Mouse (Mus musculus) liver, embryonic 16.5 days (tissue): ENCODE measurements at regions not wholly inside any gene's neighbourhood (a gene's known extent, or its start where the extent isn't known, plus 50 kb on each side); places are given as distances from the start of the nearest gene placed in this dataset.

Experiments
- ATAC-seq: fragments of 200-750 bp; cut with Nextera tagmentation; 2 replicates; pipeline ENCODE4 v1.8.0; 2017; ENCODE audit warnings: low read depth, mild to moderate bottlenecking, moderate number of reproducible peaks, moderate library complexity
- H3K27ac ChIP-seq: fragments of 300-500 bp; sonication (generic); 2 replicates; pipeline ENCODE4 v1.5.1; 2014; ENCODE audit warnings: mild to moderate bottlenecking, low read length
- H3K27me3 ChIP-seq: fragments of 300-500 bp; sonication (generic); 2 replicates; pipeline ENCODE4 v1.6.1; 2014; ENCODE audit warnings: low read depth, low read length, mixed read lengths; ENCODE audit not compliant: control insufficient read depth, insufficient read depth
- H3K36me3 ChIP-seq: fragments of 300-500 bp; sonication (generic); 2 replicates; pipeline ENCODE4 v1.6.1; 2014; ENCODE audit warnings: mild to moderate bottlenecking; ENCODE audit not compliant: control insufficient read depth, insufficient read depth
- H3K4me1 ChIP-seq: fragments of 300-500 bp; sonication (generic); 2 replicates; pipeline ENCODE4 v1.6.1; 2014; ENCODE audit warnings: low read depth, low read length, mixed read lengths; ENCODE audit not compliant: control insufficient read depth
- H3K4me2 ChIP-seq: fragments of 300-500 bp; sonication (generic); 2 replicates; pipeline ENCODE4 v1.6.1; 2014; ENCODE audit warnings: low read depth, low read length, mixed read lengths
- H3K4me3 ChIP-seq: fragments of 300-500 bp; sonication (generic); 2 replicates; pipeline ENCODE4 v1.5.1; 2014; ENCODE audit warnings: low read depth, mild to moderate bottlenecking, low read length
- H3K9ac ChIP-seq: fragments of 300-500 bp; sonication (generic); 2 replicates; pipeline ENCODE4 v1.6.1; 2014; ENCODE audit warnings: low read depth, low read length
- H3K9me3 ChIP-seq: fragments of 300-500 bp; sonication (generic); replicated peaks from 2 replicates; pipeline ENCODE4 v1.6.1; 2016; ENCODE audit warnings: low read length; ENCODE audit not compliant: control insufficient read depth
- WGBS: fragments of 180-500 bp; shearing (Covaris S2); extraction: QIAGEN DNeasy Blood & Tissue Kit; methylation state at CpG from one replicate; pipeline ENCODE4 v1.1.7; 2014; ENCODE audit not compliant: insufficient replicate concordance; 5-methylcytosine and 5-hydroxymethylcytosine counted together

DNA sequence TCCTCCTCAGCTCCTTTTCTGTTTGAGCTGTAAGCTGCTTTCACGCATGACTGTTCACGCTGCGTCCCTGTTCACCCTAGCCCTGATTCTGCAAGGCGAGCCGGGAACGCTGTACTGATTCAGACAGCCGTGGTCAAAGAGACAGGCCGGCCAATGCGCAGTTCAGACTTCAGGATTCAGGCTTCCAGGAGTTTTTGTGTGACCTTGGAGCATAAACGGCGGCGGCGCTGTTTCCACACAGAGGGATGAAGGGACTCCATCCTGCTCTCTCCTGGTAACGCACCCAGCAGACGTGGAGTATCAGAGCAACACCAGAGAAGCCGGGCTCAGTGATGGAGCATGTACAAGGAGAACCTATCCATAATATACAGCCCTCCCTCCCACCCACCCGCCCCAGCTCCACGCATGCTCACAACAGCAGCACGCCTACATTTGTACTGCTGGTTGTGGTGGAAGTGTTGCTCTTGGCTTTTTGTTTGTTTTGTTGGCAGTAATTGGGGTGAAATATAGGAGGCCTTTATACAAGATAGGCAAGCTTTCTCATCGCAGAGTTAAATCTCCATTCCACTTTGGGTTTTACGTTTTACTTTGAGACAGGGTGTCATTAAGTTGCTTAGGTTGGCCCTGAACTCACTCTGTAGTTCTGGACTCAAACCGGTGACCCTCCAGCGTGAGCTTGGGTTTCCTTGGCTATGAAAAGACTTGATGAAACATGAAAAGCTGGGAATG is 98.6 kb upstream of the Cpsf6 start:
- Histone ChIP-seq H3K4me3 (no peak overlapping the region), H3K27ac (no peak overlapping the region), H3K9me3 (no peaks in the 10 kb centered on the region), H3K36me3 (no peaks in the 10 kb centered on the region), H3K9ac (no peak overlapping the region), H3K4me2 (no peak overlapping the region), H3K4me1 (no peaks in the 10 kb centered on the region), H3K27me3 (no peaks in the 10 kb centered on the region)
- WGBS: 81% methylated on average over 23 of the region's 23 CpGs
- no peak for ATAC-seq

- 72% methylated on average over 12 of the region's 12 CpGs for WGBS
- no peaks in the 10 kb centered on the region for H3K4me1 ChIP-seq
- no peak overlapping the region for H3K27ac ChIP-seq
- no peak for ATAC-seq
- no peaks in the 10 kb centered on the region for H3K36me3 ChIP-seq
- H3K9ac ChIP-seq: no peak overlapping the region
- H3K4me2 ChIP-seq: no peak overlapping the region
- H3K4me3 ChIP-seq: no peak overlapping the region
- no peaks in the 10 kb centered on the region for H3K9me3 ChIP-seq
- no peaks in the 10 kb centered on the region for H3K27me3 ChIP-seq
These were observed 97.8 kb upstream of the Cpsf6 start for GRCm38 (mm10) chr10:117477331-117478201.

- Histone ChIP-seq H3K4me3 (no peak overlapping the region), H3K27ac (no peak overlapping the region), H3K4me2 (no peak overlapping the region), H3K27me3 (no peaks in the 10 kb centered on the region), H3K9ac (no peak overlapping the region), H3K9me3 (no peaks in the 10 kb centered on the region), H3K4me1 (no peaks in the 10 kb centered on the region), H3K36me3 (no peaks in the 10 kb centered on the region)
- ATAC-seq: no peak
- WGBS: 68% methylated on average over 13 of the region's 13 CpGs
These were observed 95.5 kb upstream of the Cpsf6 start for GRCm38 (mm10) chr10:117475086-117475945.

DNA sequence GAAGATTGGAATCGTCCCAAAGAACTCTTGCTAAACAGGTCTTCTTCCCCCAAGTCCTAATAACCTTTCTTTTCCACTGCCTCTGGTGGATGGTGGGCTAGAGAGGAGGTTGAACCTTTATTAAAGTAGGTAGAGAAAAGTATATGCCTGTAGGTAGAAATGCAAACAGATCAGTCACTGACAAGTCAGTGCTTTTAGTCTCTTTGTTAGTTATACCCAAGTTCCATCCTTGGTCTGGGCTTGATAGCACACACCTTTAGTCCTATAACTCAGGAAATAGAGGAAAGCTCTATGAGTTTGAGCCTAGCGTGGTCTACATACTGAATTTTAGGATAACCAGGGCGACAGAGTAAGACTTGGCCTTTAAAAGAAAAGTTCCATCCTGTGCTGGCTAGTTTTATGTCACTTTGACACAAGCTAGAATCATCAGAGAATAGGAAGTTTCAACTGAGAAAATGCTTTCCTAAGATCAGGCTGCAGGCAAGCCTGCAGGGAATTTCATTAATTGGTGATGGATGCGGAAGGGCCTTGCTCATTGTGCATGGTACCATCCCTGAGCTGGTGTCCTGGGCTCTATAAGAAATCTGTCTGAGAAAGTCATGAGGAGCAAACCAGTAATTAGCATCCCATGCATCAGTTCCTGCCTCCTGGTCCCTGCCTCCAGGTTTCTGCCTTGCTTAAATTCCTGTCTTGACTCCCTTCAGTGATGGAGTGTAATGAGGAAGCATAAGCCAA is 94.7 kb upstream of the Cpsf6 start:
- no peak for ATAC-seq
- Histone ChIP-seq H3K36me3 (no peaks in the 10 kb centered on the region), H3K4me2 (no peak overlapping the region), H3K4me3 (no peak overlapping the region), H3K9ac (no peak overlapping the region), H3K27ac (no peak overlapping the region), H3K27me3 (no peaks in the 10 kb centered on the region), H3K9me3 (no peaks in the 10 kb centered on the region), H3K4me1 (no peaks in the 10 kb centered on the region)
- WGBS: 69% methylated on average over 4 of the region's 4 CpGs

DNA sequence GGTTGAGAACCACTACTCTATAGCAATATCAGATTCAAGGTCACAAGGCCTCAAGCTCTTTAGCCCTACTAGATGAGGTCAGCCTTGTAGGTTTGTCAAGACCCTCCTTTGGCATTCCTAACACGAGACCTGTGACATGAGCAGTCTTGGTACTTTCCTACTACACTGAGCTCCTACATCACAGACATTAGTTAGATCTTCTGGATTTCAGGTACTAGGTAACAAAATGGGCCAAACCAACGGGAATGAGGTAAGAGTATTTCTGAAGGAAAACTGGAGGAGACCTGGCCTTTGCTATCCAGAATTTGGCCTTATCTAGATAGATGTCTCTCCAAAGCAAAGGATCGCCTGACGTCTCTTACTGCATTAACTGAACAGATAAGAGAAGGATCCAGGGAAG is 93.7 kb upstream of the Cpsf6 start:
- H3K36me3 ChIP-seq: no peaks in the 10 kb centered on the region
- H3K27ac ChIP-seq: no peak overlapping the region
- H3K27me3 ChIP-seq: no peaks in the 10 kb centered on the region
- H3K4me2 ChIP-seq: no peak overlapping the region
- no peak for ATAC-seq
- no peak overlapping the region for H3K4me3 ChIP-seq
- WGBS: 80% methylated on average over 4 of the region's 4 CpGs
- no peaks in the 10 kb centered on the region for H3K9me3 ChIP-seq
- H3K9ac ChIP-seq: no peak overlapping the region
- no peaks in the 10 kb centered on the region for H3K4me1 ChIP-seq

GRCm38 (mm10) chr10:117472568-117472930 is 92.7 kb upstream of the Cpsf6 start:
- 49% methylated on average over 4 of the region's 4 CpGs for WGBS
- H3K36me3 ChIP-seq: no peaks in the 10 kb centered on the region

DNA sequence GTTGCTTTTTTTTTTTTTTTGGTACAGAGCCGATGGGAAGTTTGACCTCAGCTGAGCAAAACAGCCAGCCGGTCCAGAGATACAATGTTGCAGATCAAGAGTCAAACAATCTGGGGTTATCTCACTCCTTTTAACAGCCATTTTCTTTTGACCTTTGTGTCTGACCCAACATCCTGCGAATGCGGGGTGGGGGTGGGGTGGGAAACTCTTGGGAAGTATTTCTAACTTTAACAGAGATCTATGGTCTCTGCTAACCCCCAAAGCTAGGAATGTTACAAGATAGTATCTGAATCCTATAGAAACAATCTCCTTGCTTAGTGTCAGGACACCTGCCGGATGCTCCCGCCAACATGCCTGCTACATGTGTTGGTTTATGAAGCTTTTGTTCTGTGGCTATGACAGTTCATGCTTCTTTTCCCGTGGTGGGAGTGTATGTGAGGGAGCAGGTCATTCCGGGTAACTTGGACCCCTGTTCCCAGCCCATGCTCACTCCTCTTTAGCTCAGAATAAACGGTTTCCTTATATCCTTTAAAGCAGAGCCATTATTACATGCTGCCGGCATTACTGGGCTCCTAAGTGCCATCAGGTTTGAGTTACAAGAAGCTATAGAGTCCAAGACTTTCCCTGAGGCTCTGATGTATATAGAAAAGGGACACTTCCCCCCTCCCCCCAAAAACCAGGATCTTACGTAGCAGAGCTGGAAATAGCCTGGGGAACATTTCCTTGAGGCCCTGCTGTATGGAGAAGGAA is 92.2 kb upstream of the Cpsf6 start:
- no peak for ATAC-seq
- Histone ChIP-seq H3K9ac (no peak overlapping the region), H3K4me1 (no peaks in the 10 kb centered on the region), H3K27ac (no peak overlapping the region), H3K4me3 (no peak overlapping the region), H3K4me2 (no peak overlapping the region), H3K36me3 (no peaks in the 10 kb centered on the region), H3K9me3 (no peaks in the 10 kb centered on the region), H3K27me3 (no peaks in the 10 kb centered on the region)
- WGBS: 38% methylated on average over 11 of the region's 11 CpGs

More at GRCm38 (mm10) chr10:117472568-117472930, 92.7 kb upstream of the Cpsf6 start:
- no peak overlapping the region for H3K9ac ChIP-seq
- no peaks in the 10 kb centered on the region for H3K4me1 ChIP-seq
- H3K9me3 ChIP-seq: no peaks in the 10 kb centered on the region
- H3K27me3 ChIP-seq: no peaks in the 10 kb centered on the region
- no peak for ATAC-seq
- no peak overlapping the region for H3K4me3 ChIP-seq
- no peak overlapping the region for H3K27ac ChIP-seq
- no peak overlapping the region for H3K4me2 ChIP-seq
